Mouse (Mus musculus): ENCODE measurements around the gene Plcl2.

DNA sequence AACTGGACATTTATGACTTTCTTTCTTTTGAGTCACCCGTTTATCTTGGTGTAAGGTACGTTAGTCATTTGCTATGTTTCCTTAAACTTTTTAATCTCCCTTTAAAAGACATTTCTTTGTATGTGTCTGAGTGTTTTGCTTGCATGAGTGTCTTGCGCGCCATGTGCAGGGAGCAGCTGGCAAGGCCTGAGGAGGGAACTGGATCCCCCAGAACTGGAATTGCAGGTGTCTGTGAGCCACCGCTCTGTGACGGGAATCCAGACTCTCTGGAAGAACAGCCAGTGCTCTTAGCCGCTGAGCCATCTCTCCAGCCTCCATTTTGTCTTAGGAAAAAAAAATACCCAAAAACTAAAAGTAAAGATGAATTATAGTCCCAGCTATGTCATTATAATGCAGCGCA is 48.9 kb upstream of the Plcl2 start:
- TF ChIP-seq POLR2A (IDR thresholded peaks at IDR 0.05; ENCODE audit: control insufficient read depth, extremely low read depth, insufficient read depth, low read length, poor library complexity) = no peak
- no peak for TF ChIP-seq CTCF (IDR thresholded peaks at IDR 0.05; ENCODE audit: borderline replicate concordance, control insufficient read depth, extremely low read depth, insufficient read depth, low read length, poor library complexity)
